Mouse (Mus musculus) left cerebral cortex, adult 2 months (tissue): ENCODE measurements around the gene Cdhr4. TPM values are rescaled to one million over a fixed set of nuclear protein-coding genes. Genes with fewer than 3 reads are reported as not detected.
A peak's percentile ranks its signal among the peaks of the same experiment; 100 is the strongest.

Experiments
- DNase-seq, 2 experiments: peaks; one replicate each; pipeline ENCODE4 v3.0.0; 2021 to 2022; ENCODE audit warnings: low spot score in 2 of 2, mixed read lengths in 1 of 2; ENCODE audit errors: extremely low spot score in 1 of 2
- H3K27ac ChIP-seq: fragments of 200-600 bp; 2 replicates; pipeline ENCODE4 v1.8.1; 2022
- H3K4me3 ChIP-seq: fragments of 200-600 bp; 2 replicates; pipeline ENCODE4 v1.8.1; 2022
- CTCF ChIP-seq: fragments of 200-600 bp; IDR thresholded peaks from 2 replicates; pipeline ENCODE4 v1.8.1; 2022; ENCODE audit warnings: antibody characterized with exemption, mild to moderate bottlenecking, moderate library complexity
- intact Hi-C: fragments of 180-260 bp; cut with DNase I; formaldehyde crosslinking; loops from one replicate; pipeline ENCODE4 v1.15.1; 2025
- total RNA-seq, 2 experiments: library from RNA; stranded (reverse); gene quantifications; 2 replicates each; pipeline ENCODE4 v1.2.3; 2021

Cdhr4 gene
- total RNA-seq, 2 experiments from 2014 or later: 1.3 to 2.3 TPM

- H3K4me3 ChIP-seq: peak overlapping the region; percentile 24
- intact Hi-C loops: loop anchor here (1.0 to 5.0 kb wide), 5 partner anchors 25 to 105 kb away; partner anchors contain the start of gene Amigo3
- TF ChIP-seq CTCF: peak; percentile 68
- peak overlapping the region; percentile 95 for H3K27ac ChIP-seq
- peak; percentile 66 to 74 for DNase-seq
These were observed 30.4 kb upstream of the Cdhr4 start for GRCm38 (mm10) chr9:107961881-107962280.

GRCm38 (mm10) chr9:107962916-107963315 lies 29.4 kb upstream of the Cdhr4 start:
- H3K27ac ChIP-seq: no peak overlapping the region
- no peak for TF ChIP-seq CTCF
- intact Hi-C loops: loop anchor here (1.0 to 5.0 kb wide), 6 partner anchors 23 to 104 kb away; partner anchors contain the start of gene Amigo3
- H3K4me3 ChIP-seq: no peak overlapping the region
- no peak for DNase-seq

- Histone ChIP-seq H3K27ac (no peak overlapping the region), H3K4me3 (no peak overlapping the region)
- TF ChIP-seq CTCF: peak; percentile 99
- intact Hi-C loops: loop anchor here (1.0 to 5.0 kb wide), 5 partner anchors 23 to 104 kb away; partner anchors contain the start of gene Amigo3
- peak; percentile 68 to 74 for DNase-seq
These were observed 28.6 kb upstream of the Cdhr4 start for GRCm38 (mm10) chr9:107963700-107964099.

- DNase-seq: no peak
- intact Hi-C loops: loop anchor here (5.0 kb wide), 1 partner anchor 103 kb away; no protein-coding TSS in a partner anchor
- no peak for TF ChIP-seq CTCF
- Histone ChIP-seq H3K4me3 (no peak overlapping the region), H3K27ac (no peak overlapping the region)
These were observed 27.6 kb upstream of the Cdhr4 start for GRCm38 (mm10) chr9:107964681-107965080.

- Histone ChIP-seq H3K27ac (no peak overlapping the region), H3K4me3 (no peak overlapping the region)
- intact Hi-C loops: no loop called here
- DNase-seq: no peak
- no peak for TF ChIP-seq CTCF
These were observed 25.6 kb upstream of the Cdhr4 start for GRCm38 (mm10) chr9:107966676-107967075.

- intact Hi-C loops: no loop called here
- no peak overlapping the region for H3K4me3 ChIP-seq
- no peak overlapping the region for H3K27ac ChIP-seq
- no peak for DNase-seq
- TF ChIP-seq CTCF: no peak
These were observed 24.9 kb upstream of the Cdhr4 start for GRCm38 (mm10) chr9:107967437-107967836.

- Histone ChIP-seq H3K27ac (no peak overlapping the region), H3K4me3 (no peak overlapping the region)
- DNase-seq: no peak
- intact Hi-C loops: no loop called here
- TF ChIP-seq CTCF: no peak
These were observed 23.8 kb upstream of the Cdhr4 start for GRCm38 (mm10) chr9:107968531-107968930.

- DNase-seq: no peak
- TF ChIP-seq CTCF: no peak
- intact Hi-C loops: no loop called here
- no peak overlapping the region for H3K27ac ChIP-seq
- no peak overlapping the region for H3K4me3 ChIP-seq
These were observed 22.0 kb upstream of the Cdhr4 start for GRCm38 (mm10) chr9:107970311-107970710.

- intact Hi-C loops: no loop called here
- no peak for TF ChIP-seq CTCF
- Histone ChIP-seq H3K27ac (no peak overlapping the region), H3K4me3 (no peak overlapping the region)
- DNase-seq: no peak
These were observed 20.4 kb upstream of the Cdhr4 start for GRCm38 (mm10) chr9:107971690-107972541.

- Histone ChIP-seq H3K4me3 (no peak overlapping the region), H3K27ac (no peak overlapping the region)
- no peak for DNase-seq
- no peak for TF ChIP-seq CTCF
- intact Hi-C loops: no loop called here
These were observed 17.7 kb upstream of the Cdhr4 start for GRCm38 (mm10) chr9:107974491-107975171.

GRCm38 (mm10) chr9:107975399-107976386 lies 16.6 kb upstream of the Cdhr4 start, which contains the start of gene Uba7:
Uba7 (plus strand) TSS chr9:107975505.
- H3K27ac ChIP-seq: peak within 1 kb of the TSS; percentile 59; the same call in 1 of the 2 replicates
- intact Hi-C loops: no loop called here
- DNase-seq: no peak
- peak within 1 kb of the TSS; percentile 21 for H3K4me3 ChIP-seq
- no peak for TF ChIP-seq CTCF
